Mouse (Mus musculus) thymus, adult 18-20 months (tissue): ENCODE measurements around the gene 1700025F22Rik.
"Not testable (repeated sequence)": the region's sequence is repeated elsewhere in the genome, so short reads cannot be mapped to it uniquely, and the experiment has no call there.

Experiments used
- DNase-seq, 2 experiments: peaks; one replicate each; pipeline ENCODE4 v3.0.0; 2022; ENCODE audit warnings: mixed read lengths in 2 of 2

Gene 1700025F22Rik

DNA sequence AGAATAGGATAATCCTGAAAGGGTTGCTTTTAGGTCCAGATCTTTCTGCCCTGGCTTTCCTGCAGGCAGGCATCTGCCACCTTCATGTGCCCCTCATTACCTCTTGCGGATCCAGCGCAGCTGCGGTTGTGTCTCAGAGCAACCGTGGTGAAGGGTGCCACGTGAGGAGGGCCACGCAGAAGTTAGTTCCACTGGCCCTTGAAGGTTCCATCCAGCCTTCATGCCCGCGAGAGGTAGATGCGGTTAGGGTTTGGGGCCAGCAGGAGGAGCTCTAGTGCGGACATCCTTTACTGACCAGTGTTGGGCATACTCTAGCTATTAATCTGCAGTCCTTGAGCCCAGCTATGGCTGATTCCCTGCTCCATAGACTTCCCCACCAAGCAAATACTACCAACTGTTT is at the start of gene 1700025F22Rik:
1700025F22Rik (minus strand) TSS at position 149 of the 400 bp plus-strand sequence.
- peak; percentile 2 to 6 for DNase-seq

DNA sequence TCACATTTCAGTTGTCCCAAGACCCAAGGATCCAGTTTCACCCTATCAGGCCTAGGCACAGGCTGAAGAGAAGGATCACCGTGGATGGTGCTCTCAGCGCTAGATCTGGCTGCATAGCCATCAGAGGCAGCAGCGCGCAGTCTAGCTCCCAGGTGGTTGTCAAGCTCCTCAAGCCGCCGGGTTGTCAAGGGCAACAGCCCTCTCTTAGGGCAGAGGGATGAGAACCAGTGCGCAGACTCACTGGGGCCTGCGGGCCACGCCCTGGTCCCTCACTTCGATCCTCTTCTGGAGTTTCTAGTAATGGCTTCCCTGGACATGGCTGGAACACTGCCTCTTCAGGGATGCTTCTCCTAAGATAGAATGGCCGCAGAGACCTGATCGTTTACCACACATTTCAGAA is 31.4 kb upstream of the 1700025F22Rik start, which contains the start of gene Ms4a13:
Ms4a13 (minus strand) TSS at position 192 of the 400 bp plus-strand sequence.
- DNase-seq, result no peak

DNA sequence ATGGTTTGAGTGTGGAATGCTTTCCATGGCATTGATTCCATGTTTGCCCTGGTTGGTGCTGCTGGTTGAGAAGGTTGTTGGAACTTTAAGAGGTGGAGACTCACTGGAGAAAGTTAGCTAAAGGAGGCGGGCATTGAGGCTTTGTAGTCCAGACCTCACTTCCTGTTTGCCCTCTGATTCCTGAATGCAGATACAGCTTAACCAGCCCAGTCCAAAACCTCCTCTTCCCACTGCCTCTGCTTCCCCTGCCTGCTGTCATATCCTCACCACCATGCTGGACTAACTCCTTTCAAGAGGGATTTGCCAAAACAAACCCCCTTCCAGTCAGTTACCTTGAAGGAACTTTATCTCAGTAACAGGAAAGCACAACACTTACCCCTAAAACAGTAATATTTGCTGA is 27.4 kb upstream of the 1700025F22Rik start:
- no peak for DNase-seq

DNA sequence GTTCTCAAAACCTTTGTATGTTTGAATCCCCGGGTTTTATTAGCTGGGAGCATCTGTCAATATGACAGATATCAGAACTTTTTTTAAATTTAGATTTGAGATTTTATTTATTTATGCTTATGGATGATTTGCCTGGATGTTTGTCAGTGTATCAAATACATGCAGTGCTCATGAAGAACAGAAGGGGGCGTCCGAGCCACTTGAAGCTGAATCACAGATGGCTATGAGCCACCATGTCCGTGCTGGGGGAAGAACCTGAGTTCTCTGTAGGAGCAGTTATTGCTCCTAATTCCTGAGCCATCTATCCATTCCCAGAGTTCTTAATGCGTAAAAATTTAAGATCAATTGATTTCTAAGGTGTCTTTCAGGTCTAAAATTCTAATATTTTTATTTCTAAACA is 19.0 kb upstream of the 1700025F22Rik start:
- DNase-seq, result no peak

DNA sequence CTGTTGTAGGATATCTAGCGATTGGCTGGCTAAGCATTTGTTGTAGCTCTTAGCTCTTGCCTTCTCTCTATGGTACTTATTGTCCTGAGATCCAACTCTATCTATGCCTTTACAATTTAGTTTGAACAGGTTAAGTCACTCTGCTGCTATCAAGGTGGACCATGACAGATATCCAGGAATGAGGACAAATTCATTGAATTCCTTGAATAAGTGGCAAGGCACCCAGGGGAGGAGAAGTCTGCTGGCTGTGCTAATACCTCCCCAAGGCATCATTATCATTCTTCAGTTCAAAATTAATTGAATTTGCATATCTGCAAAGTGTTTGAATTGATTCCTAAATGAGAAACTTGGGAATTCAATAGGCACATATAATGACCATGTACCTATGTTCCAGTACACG is 12.3 kb upstream of the 1700025F22Rik start:
- no peak for DNase-seq

DNA sequence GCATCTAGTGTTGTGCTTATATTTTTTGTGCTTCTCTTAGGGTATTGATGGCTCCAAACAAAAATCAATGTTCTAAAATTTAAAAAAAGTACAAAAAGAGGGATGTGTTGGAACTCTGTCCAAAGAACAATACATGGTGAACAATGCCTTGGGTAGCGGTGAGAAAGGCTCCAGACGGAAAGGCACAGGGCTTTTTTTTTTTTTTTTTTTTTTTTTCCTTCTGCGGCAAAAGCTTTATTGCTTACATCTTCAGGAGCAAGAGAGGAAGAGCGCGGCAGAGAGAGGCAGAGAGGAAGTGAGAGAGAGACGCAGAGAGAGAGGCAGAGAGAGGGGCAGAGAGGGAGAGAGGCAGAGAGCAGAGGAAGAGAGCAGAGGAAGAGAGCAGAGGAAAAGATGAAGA is 7.2 kb downstream of the 1700025F22Rik start:
- not testable (repeated sequence) for DNase-seq

DNA sequence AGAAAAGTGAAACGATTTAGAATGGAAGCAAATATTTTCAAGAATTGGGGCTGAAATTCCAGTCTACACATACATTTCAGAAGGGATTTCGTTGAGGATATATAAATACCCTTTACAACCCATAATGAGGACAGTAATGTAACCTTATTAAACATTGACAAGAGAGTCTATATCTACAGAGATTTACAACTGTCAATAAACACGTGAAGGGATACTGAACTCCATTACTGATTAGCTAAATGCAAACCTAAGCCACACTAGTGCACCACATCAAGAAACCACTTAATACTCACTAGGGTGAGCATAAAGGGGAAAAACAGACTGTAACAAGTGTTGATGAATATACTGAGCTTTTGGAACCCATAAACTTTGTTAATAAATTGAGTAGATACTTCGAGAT is 29.8 kb downstream of the 1700025F22Rik start:
- no peak for DNase-seq

DNA sequence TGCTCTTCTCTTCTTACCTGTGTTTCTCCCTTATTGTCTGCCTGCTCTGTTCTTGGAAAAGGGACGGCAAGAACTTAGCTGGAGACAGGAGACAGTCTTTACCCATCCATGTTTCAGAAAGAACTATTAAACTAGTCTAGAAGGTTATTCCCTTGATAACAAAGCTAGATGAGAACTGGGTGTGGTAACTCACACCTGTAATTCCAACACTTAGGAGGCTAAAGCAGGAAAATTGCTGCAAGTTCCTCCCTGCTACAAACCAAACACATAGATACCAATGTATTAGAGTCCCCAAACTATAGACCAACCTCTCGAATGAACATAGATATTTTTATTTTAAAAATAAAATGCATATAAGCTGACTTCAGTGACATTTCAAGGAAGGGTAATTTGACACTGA is 30.3 kb downstream of the 1700025F22Rik start:
- DNase-seq, result no peak

DNA sequence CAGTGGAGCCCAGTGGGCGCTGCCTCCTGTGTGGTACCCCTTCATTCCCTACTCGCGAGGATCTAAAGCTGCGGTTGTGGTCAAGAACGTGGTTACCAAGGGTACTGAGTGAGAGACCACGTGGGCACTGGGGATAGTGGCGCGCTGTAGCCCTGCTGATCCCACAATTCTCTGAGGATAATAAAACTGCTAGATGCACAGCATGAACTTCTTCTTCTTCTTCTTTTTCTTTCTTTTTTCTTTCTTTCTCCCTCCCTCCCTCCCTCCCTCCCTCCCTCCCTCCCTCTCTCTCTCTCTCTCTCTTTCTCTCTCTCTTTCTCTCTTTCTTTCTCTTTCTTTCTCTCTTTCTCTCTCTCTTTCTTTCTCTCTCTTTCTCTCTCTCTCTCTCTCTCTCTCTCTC is 34.3 kb downstream of the 1700025F22Rik start, which contains the start of gene 1700017D01Rik:
1700017D01Rik (minus strand) TSS at position 101 of the 400 bp plus-strand sequence.
- not testable (repeated sequence) for DNase-seq

DNA sequence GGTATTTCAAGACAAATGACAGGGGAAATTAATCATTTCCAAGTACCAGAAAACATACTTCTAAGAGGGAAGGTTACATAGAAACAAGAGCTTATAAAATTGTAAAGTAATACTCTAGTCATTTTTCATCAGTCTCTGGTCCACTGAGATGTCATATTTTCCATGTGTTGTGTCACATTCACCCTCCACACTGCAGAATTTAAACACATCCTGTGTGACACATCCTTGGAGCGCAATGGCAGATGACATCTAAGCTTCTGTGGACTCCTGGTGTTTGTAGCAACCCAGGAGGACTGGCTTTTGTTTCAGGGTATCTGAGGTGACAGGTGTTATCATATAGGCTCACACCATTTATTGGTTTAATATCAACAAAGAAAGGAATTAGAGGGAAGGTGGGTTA is 35.4 kb downstream of the 1700025F22Rik start:
- no peak for DNase-seq

DNA sequence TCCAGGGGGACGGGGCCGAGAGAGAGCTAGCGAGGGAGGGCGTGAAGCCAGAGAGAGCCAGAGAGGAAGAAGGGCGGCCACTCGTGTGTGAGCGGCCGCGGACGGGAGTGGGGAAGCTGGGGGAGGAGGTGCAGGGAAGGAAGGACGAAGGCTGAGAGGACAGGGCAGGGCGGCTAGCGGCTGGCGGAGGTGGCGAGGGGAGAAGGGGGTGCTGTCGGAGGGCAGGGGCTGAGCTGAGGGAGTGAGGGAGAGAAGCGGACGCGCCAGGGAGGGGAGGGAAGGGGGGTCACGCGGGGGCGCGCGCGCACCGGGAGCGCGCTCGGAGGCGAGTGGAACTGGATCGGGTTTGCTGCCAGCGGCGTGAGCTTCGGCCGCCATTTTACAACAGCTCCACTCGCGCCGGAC is 44.1 kb downstream of the 1700025F22Rik start:
- DNase-seq, result peak; percentile 16 to 18

DNA sequence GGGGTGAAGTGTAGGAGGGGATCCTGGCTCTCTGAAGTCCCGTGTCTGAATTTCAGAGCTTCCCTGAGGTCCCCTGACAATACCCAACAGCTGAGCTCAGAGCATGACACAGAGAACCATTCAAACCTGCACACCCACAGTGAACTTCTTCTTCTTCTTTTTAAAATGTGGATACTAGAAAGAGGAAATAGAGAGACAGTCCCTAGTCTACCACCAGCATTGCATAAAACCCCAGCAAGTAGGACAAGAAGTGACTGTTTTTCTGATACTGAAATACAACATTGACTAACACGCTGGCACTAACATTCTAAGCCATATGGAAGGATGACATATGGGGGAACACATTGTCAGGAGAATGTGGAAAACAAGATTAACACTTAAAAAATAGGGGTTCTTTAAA is 45.8 kb downstream of the 1700025F22Rik start:
- DNase-seq, result no peak

DNA sequence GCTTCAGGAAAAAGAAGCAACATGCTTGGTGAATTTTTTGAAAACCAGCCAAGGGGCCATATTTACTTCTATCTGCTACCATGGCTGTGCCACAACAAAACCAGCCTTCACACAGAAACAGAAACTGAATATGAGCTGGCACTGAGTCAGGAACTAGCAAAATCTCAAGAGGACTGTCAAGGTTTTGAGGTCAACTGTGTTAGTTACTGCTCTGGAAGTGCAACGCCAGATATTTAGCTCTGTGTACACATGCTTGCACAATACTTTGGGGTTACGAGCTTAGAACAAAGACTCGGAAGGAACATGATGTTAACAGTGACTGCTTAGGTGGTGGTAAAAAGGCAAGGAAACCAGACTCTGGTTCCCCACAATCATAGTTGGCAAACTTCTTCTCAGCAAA is 57.4 kb downstream of the 1700025F22Rik start:
- no peak for DNase-seq

DNA sequence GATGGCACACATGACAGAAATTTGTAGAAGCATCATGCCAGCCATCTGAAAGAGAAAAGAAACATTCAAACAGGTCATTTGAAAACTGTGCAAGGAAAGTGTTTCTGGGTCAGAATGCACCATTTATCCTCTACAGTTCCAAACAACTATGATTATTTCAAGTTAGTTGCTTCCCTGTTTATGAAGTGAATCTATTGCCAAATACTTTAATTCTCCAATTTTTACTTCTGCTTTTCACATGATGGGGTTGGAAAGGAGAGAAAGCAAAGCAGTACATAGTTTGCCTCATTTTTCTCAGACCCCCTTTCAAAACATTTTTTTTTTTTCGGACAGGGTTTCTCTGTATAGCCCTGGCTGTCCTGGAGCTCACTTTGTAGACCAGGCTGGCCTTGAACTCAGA is 63.2 kb downstream of the 1700025F22Rik start:
- no peak for DNase-seq

DNA sequence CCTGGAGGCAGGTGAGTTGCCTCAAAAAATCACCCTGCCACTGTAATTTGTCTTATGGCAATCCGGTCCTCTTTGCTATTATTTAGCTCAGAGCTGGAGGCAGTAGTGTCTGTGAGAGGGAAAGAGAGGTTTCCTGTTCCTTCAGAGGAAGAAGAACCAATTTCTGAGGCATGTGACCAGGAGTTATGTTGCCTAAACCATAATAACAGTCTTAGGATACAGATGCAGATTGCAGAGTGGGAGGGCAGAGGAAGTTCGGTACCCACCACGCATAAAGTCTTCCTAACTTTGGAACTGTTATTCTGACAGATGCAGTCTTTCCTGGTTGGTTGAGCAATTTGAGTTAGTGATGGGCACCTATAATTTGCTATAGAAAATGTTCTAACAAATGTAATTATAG is 66.7 kb downstream of the 1700025F22Rik start:
- no peak for DNase-seq

DNA sequence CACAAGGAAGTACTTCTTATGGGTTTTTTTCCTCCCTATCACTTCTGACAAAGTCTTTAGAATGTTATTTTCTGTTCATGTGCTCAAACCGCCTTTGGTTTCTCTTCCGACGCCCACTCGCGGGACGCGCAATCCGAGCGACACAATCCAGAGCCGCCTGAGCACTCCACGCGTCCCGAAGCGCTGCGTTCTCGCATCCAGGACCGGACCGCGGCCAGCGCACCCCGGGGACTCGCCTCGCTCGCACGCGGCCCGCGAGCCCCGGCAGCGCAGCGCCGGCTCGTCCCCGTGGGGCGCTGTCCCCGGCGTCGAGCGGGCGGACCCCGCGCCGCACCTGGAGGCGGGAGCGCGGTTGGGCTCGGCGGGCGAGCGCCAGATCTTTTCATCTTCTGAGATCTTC is 73.0 kb downstream of the 1700025F22Rik start:
- not testable (repeated sequence) for DNase-seq
